Mouse (Mus musculus): ENCODE results near the gene Gtdc1. TPM values are rescaled to one million over a fixed set of nuclear protein-coding genes. Genes with fewer than 3 reads are reported as not detected.

The Gtdc1 gene
- polyA plus RNA-seq, 1 experiment from 2014 or later, result 10.8 TPM

DNA sequence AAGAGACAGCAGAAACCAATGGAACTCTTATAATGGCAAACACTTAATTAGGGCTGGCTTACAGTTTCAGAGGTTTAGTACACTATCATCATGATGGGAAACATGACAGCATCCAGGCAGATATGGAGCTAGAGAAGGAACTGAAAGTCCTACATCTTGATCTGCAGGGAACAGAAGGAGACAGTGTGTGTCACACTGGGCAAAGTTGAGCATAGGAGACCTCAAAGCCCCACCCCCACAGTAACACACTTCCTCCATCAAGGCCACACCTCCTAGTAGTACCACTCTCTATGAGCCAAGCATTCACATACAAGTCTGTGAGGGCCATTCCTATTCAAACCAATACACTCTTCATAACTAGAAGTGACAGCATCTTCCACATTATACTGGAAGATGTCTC is 109.7 kb downstream of the Gtdc1 start:
- H3K27me3 ChIP-seq (ENCODE audit: low read depth, poor library complexity, severe bottlenecking), result no peaks in the 10 kb centered on the region
- H3K9me3 ChIP-seq (replicated peaks), result no peaks in the 10 kb centered on the region
- H3K4me1 ChIP-seq, result no peaks in the 10 kb centered on the region
- no peak overlapping the region for H3K4me3 ChIP-seq
- H3K27ac ChIP-seq (replicated peaks), result no peak overlapping the region
- H3K36me3 ChIP-seq, result no peaks in the 10 kb centered on the region
- DNase-seq (ENCODE audit: low spot score), result no peak

DNA sequence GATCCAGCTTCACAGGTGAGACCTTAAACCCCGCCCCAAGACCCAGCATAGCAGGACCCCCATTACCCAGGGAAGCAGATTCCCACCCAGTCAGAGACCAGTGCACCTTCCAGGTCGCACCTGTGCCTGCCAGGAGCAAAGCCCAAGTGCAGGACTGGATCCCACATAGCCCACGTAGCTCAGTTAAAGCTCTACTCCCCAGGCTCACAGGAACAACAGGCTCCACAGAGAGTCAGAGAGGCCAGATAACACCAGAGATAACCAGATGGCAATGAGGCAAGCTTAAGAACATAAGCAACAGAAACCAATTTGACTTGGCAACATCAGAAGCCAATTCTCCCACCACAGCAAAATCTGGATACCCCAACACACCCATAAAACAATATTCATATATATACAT is 113.7 kb downstream of the Gtdc1 start:
- Histone ChIP-seq H3K9me3 (replicated peaks) (no peaks in the 10 kb centered on the region), H3K27ac (replicated peaks) (no peak overlapping the region), H3K4me3 (no peak overlapping the region), H3K36me3 (no peaks in the 10 kb centered on the region), H3K4me1 (no peaks in the 10 kb centered on the region), H3K27me3 (ENCODE audit: low read depth, poor library complexity, severe bottlenecking) (no peaks in the 10 kb centered on the region)
- 74% methylated on average over 3 of the region's 3 CpGs for WGBS
- DNase-seq (ENCODE audit: low spot score), result no peak

DNA sequence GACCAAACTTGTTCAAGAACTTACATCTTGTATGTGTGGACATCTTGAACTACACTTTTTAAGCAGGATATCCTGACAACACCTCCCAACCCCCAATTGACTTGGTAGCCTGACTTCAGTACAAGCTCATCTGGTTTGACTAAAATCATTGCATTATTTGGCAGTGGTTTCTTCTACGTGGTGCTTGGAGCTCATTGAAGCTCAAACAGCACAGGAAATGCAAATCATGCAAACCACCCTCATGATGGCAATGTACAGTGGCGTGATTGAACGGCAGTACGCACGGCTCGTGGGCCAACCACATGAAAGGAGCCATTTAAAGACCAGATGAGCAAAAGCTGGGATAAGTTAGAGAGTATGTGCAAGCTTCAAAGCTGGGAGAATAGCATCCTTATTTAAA is 123.0 kb downstream of the Gtdc1 start:
- H3K27ac ChIP-seq (replicated peaks), result no peak overlapping the region
- no peak overlapping the region for H3K4me3 ChIP-seq
- no peaks in the 10 kb centered on the region for H3K27me3 ChIP-seq (ENCODE audit: low read depth, poor library complexity, severe bottlenecking)
- DNase-seq (ENCODE audit: low spot score), result no peak
- H3K36me3 ChIP-seq, result no peaks in the 10 kb centered on the region
- H3K9me3 ChIP-seq (replicated peaks), result no peaks in the 10 kb centered on the region
- 92% methylated on average over 6 of the region's 6 CpGs for WGBS
- H3K4me1 ChIP-seq, result no peaks in the 10 kb centered on the region

DNA sequence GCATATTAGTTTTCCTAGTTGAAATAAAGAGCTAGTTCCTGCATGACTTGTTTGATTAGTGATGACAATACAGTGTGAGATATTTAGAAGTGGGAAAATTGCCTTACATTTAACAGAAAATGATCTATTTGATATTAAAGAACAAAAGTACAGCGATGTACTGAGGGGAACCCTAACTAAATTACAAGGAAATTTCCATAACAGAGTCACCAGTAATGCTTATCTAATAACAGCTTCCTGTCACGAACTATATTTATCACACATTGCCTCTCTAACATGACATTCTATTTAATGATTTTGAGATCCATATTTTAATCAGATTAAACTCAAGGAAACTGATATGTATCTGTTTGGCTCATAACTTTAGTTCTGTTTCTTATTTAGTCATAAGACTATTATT is 126.1 kb downstream of the Gtdc1 start:
- H3K4me3 ChIP-seq, result no peak overlapping the region
- H3K27ac ChIP-seq (replicated peaks), result no peak overlapping the region
- H3K36me3 ChIP-seq, result no peaks in the 10 kb centered on the region
- no peaks in the 10 kb centered on the region for H3K4me1 ChIP-seq
- no peaks in the 10 kb centered on the region for H3K27me3 ChIP-seq (ENCODE audit: low read depth, poor library complexity, severe bottlenecking)
- 89% methylated on average over 2 of the region's 2 CpGs for WGBS
- no peaks in the 10 kb centered on the region for H3K9me3 ChIP-seq (replicated peaks)
- DNase-seq (ENCODE audit: low spot score), result no peak

DNA sequence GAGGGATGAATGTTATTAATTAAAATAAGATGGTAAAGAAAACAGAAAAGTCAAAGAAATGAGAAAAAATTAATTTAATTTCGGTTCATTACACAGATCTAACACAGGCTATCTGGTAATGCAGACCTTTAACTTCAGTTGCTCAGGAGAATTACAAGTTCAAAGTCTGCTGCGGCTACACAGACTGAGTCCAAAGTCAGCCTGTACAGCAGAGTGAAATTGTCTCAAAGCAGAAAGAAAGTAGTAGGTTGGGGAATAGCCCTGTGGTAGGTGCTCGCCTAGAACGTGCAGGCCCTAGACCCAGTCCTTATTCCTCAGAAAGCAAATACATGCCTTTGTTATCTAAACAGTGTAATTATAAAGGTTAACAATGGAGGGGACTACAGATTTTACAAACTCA is 135.6 kb downstream of the Gtdc1 start:
- 87% methylated on average over 4 of the region's 4 CpGs for WGBS
- Histone ChIP-seq H3K4me1 (no peaks in the 10 kb centered on the region), H3K27me3 (ENCODE audit: low read depth, poor library complexity, severe bottlenecking) (no peaks in the 10 kb centered on the region), H3K4me3 (no peak overlapping the region), H3K36me3 (no peaks in the 10 kb centered on the region), H3K27ac (replicated peaks) (no peak overlapping the region), H3K9me3 (replicated peaks) (no peaks in the 10 kb centered on the region)
- no peak for DNase-seq (ENCODE audit: low spot score)

DNA sequence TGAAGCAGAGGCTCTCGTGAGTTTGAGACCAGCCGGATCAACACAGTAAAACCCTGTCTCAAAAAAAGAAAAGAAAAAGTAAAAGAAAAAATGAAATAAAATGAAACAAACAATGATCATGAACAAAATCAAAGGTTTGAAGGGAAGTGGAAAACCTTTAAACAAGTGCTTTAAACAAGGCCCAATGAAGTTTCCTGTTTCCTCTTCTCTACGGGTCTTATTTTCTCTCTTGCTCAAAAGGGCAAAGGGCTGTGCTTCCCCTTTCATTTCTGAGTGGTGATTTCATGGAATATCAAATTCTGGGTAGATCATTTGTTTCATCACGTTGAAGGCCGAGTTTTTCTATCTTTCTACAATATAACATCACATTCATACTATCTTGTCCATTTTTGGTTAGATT is 136.3 kb downstream of the Gtdc1 start:
- DNase-seq (ENCODE audit: low spot score), result no peak
- H3K4me3 ChIP-seq, result no peak overlapping the region
- H3K27me3 ChIP-seq (ENCODE audit: low read depth, poor library complexity, severe bottlenecking), result no peaks in the 10 kb centered on the region
- no peaks in the 10 kb centered on the region for H3K4me1 ChIP-seq
- no peaks in the 10 kb centered on the region for H3K9me3 ChIP-seq (replicated peaks)
- H3K36me3 ChIP-seq, result no peaks in the 10 kb centered on the region
- no peak overlapping the region for H3K27ac ChIP-seq (replicated peaks)
- 88% methylated on average over 5 of the region's 5 CpGs for WGBS

DNA sequence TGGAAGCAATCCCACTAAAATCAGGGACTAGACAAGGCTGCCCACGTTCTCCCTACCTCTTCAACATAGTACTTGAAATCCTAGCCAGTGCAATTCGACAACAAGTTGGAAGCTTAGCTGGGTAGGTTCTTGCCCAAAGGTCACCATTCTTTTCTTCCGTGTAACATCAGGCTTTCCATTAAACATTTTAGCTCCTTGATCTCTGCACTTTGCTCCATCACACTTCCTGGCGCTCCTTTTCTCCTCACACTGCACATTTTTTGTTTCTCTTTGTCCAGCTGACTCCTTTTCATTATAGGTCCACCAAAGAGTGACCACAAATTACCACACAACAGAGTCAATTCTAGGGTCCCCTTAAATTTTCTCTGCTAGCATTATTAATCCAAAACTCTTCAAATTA is 144.7 kb downstream of the Gtdc1 start:
- Histone ChIP-seq H3K27ac (replicated peaks) (no peak overlapping the region), H3K9me3 (replicated peaks) (no peaks in the 10 kb centered on the region), H3K4me1 (no peaks in the 10 kb centered on the region), H3K36me3 (no peaks in the 10 kb centered on the region), H3K27me3 (ENCODE audit: low read depth, poor library complexity, severe bottlenecking) (no peaks in the 10 kb centered on the region), H3K4me3 (no peak overlapping the region)
- no peak for DNase-seq (ENCODE audit: low spot score)
- WGBS, result 93% methylated on average over 4 of the region's 4 CpGs

DNA sequence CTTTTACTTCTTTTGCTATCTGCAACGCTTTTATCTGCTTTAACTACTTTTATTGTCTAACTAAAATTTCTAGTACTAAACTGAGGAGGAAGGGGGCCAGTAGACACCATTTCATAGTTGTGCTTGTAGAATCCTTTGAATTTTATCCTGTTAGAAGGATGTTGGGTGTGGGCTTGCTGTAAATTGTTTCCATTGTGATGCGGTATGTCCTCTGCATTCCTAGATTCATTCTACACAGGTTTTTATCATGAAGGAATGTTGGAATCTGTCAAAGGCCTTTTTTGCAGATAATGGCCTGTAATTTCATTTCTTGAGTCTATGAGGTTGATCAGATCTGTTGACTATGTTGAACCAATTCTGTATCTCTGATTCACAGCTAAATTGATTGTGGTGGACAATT is 146.5 kb downstream of the Gtdc1 start:
- no peak overlapping the region for H3K4me3 ChIP-seq
- no peaks in the 10 kb centered on the region for H3K36me3 ChIP-seq
- DNase-seq (ENCODE audit: low spot score), result no peak
- no peaks in the 10 kb centered on the region for H3K27me3 ChIP-seq (ENCODE audit: low read depth, poor library complexity, severe bottlenecking)
- no peaks in the 10 kb centered on the region for H3K4me1 ChIP-seq
- 94% methylated on average over 2 of the region's 2 CpGs for WGBS
- H3K9me3 ChIP-seq (replicated peaks), result no peaks in the 10 kb centered on the region
- H3K27ac ChIP-seq (replicated peaks), result no peak overlapping the region

DNA sequence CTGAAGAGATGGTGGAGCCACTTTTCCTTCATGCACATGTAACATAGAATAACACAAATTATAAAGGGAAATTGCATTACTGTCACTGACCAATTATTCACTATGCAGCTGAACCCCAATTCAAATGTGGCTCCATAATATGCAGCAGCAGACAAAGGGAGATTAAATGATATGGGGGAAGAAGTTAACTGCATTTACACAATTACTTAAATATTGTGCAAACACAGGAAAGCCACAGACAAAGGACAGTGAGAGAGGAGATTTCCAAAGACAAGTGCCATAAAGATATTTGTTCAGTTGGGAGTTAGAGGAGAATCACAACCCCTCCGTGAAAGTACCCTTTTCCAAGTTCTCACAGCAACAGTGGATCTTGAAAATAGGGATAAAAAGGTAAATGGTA is 163.6 kb downstream of the Gtdc1 start:
- no peak for DNase-seq (ENCODE audit: low spot score)
- Histone ChIP-seq H3K36me3 (no peaks in the 10 kb centered on the region), H3K27ac (replicated peaks) (no peak overlapping the region), H3K9me3 (replicated peaks) (no peaks in the 10 kb centered on the region), H3K4me3 (no peak overlapping the region), H3K4me1 (no peaks in the 10 kb centered on the region), H3K27me3 (ENCODE audit: low read depth, poor library complexity, severe bottlenecking) (no peaks in the 10 kb centered on the region)
- 85% methylated on average over 1 of the region's 1 CpGs for WGBS

DNA sequence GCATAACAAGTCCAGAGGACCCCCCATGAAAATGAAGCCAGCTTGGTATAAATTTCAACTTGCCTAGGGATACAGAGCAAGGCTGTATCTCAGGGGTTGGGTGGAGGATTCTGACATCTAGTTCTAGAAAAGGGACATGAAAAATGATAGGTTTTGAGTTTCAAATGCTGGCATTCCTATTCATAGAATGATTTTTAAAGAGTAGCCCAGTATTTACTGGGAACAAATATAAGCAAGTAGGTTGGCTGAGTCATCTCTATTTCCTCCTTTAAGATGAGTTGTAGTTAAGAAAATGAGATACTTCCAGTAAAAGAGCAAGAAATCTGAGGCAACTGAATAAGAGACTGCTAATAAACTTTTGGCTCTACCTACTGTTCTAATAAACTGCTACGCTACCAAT is 190.8 kb downstream of the Gtdc1 start:
- H3K36me3 ChIP-seq, result no peaks in the 10 kb centered on the region
- 98% methylated on average over 1 of the region's 1 CpGs for WGBS
- H3K4me1 ChIP-seq, result no peaks in the 10 kb centered on the region
- H3K27ac ChIP-seq (replicated peaks), result no peak overlapping the region
- H3K9me3 ChIP-seq (replicated peaks), result no peaks in the 10 kb centered on the region
- DNase-seq (ENCODE audit: low spot score), result no peak
- H3K27me3 ChIP-seq (ENCODE audit: low read depth, poor library complexity, severe bottlenecking), result no peaks in the 10 kb centered on the region
- no peak overlapping the region for H3K4me3 ChIP-seq

DNA sequence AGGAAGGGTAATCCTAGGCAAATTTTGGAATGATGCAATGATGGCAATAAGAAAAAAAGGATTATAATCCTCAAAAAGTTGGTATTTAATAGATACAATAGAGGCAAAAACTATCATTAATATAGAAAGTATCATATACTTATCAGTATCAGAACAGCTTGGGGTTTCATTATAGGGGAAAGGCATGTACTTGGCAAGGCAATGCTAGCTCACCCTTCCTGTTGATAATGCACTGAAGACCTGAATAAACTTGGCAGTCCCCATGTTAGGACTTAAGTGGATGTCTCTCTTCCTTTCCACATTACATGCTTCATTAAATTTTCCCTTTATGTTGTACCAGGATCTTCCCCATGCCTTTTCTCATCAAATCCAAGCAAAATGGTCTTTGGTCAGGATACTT is 206.0 kb downstream of the Gtdc1 start:
- no peak overlapping the region for H3K27ac ChIP-seq (replicated peaks)
- no peak overlapping the region for H3K4me3 ChIP-seq
- no peaks in the 10 kb centered on the region for H3K27me3 ChIP-seq (ENCODE audit: low read depth, poor library complexity, severe bottlenecking)
- no peaks in the 10 kb centered on the region for H3K9me3 ChIP-seq (replicated peaks)
- no peak for DNase-seq (ENCODE audit: low spot score)
- no peaks in the 10 kb centered on the region for H3K36me3 ChIP-seq
- H3K4me1 ChIP-seq, result no peaks in the 10 kb centered on the region

DNA sequence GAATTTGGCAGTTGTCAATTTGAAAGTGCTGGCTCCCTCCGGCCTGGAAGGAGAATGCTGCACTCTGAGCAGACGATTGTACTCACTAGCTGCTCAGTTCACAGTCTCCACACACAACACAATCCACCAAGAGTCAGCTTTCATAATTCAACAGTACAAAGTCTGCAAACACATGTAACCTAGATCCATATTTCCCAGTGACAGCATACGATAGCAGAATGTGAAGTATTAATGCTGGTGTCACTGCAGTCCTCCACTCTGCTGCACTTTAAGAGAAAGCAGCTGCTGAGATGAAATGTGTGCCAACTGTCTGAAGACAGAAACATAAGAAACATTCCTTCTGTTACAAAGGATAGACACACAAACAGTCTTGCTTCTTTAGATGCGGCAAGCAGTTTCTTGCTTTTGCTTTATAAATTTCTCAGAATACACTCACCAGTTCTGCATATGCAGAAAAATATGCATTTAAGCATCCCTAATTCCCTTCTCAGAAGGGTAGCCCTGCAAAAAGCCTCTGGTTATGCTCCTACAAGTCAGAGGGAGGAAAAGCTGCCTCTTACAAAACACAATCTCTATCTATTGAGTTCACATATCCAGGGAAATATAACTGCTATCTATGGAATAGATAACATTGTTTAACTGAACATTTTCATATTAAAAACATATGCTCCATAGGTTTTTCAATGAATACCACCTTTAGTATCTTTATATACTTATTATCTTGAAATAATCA is 221.4 kb downstream of the Gtdc1 start:
- WGBS, result 82% methylated on average over 4 of the region's 4 CpGs
- DNase-seq (ENCODE audit: low spot score), result no peak
- Histone ChIP-seq H3K9me3 (replicated peaks) (no peaks in the 10 kb centered on the region), H3K36me3 (no peaks in the 10 kb centered on the region), H3K27me3 (ENCODE audit: low read depth, poor library complexity, severe bottlenecking) (no peaks in the 10 kb centered on the region), H3K4me3 (no peak overlapping the region), H3K27ac (replicated peaks) (no peak overlapping the region), H3K4me1 (no peaks in the 10 kb centered on the region)

DNA sequence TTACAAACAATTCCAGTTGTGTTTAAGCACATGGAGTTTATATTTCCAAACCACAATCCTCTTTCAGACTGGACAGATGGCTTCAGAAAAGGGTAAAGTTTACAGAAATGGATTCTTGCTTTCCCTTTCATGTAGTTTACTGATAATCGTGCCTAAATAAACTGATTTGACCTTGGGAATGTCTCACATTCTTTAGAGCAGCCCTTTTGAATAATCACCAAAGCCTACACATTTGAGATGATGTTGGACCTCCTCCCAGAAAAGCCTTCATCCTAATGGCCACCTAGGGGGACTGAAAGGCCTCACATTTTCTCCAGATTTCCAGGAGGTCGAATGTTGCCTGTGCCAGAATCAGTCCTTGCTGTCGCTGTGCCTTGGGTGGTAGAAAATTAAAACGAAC is 227.2 kb downstream of the Gtdc1 start:
- Histone ChIP-seq H3K9me3 (replicated peaks) (no peaks in the 10 kb centered on the region), H3K27me3 (ENCODE audit: low read depth, poor library complexity, severe bottlenecking) (no peaks in the 10 kb centered on the region), H3K36me3 (no peaks in the 10 kb centered on the region), H3K27ac (replicated peaks) (no peak overlapping the region), H3K4me1 (peaks cover 6% of the 10 kb centered on the region; the same call in 1 of the 2 replicates), H3K4me3 (no peak overlapping the region)
- no peak for DNase-seq (ENCODE audit: low spot score)
- 59% methylated on average over 4 of the region's 4 CpGs for WGBS

DNA sequence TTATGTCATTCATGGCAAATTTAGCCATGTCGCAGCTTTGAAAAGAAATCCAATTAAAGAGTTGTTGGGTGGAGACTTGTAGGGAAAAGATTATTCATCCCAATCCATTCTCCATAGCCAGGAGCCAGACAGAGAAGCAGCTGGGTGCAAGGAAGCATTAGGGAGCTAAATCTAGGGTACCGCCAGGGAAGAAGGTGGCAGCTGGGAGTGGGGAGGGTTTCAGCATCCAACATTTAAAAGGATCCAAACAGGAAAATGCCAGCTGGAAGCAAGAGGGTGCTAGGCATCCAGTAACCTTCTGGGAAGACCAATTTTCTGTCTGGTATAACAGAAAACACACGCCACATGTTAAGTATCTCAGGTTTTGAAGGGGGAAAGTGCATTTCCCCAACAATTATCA is 231.0 kb downstream of the Gtdc1 start:
- H3K9me3 ChIP-seq (replicated peaks), result no peaks in the 10 kb centered on the region
- no peak for DNase-seq (ENCODE audit: low spot score)
- no peak overlapping the region for H3K4me3 ChIP-seq
- WGBS, result 53% methylated on average over 3 of the region's 3 CpGs
- no peak overlapping the region for H3K27ac ChIP-seq (replicated peaks)
- H3K36me3 ChIP-seq, result no peaks in the 10 kb centered on the region
- no peaks in the 10 kb centered on the region for H3K27me3 ChIP-seq (ENCODE audit: low read depth, poor library complexity, severe bottlenecking)
- peaks cover 19% of the 10 kb centered on the region for H3K4me1 ChIP-seq
